Mouse (Mus musculus) testis, adult 2 months (tissue): ENCODE measurements around the gene Creb3l2. TPM values are rescaled to one million over a fixed set of nuclear protein-coding genes. Genes with fewer than 3 reads are reported as not detected.

Source experiments
- H3K27ac ChIP-seq: fragments of 200-500 bp; 2 replicates; pipeline ENCODE4 v1.5.1; 2012; ENCODE audit warnings: low read depth, low read length; ENCODE audit not compliant: control insufficient read depth, insufficient read depth
- H3K27me3 ChIP-seq: fragments of 200-500 bp; 2 replicates; pipeline ENCODE4 v1.6.1; 2012; ENCODE audit warnings: mild to moderate bottlenecking, low read length, moderate library complexity; ENCODE audit not compliant: control insufficient read depth, insufficient read depth
- H3K36me3 ChIP-seq: fragments of 200-500 bp; 2 replicates; pipeline ENCODE4 v1.6.1; 2012; ENCODE audit warnings: mild to moderate bottlenecking, low read length; ENCODE audit not compliant: control insufficient read depth, insufficient read depth
- H3K4me1 ChIP-seq: fragments of 200-500 bp; 2 replicates; pipeline ENCODE4 v1.6.1; 2012; ENCODE audit warnings: low read length; ENCODE audit not compliant: control insufficient read depth, insufficient read depth
- H3K4me3 ChIP-seq: fragments of 200-500 bp; 2 replicates; pipeline ENCODE4 v1.5.1; 2012; ENCODE audit warnings: low read depth, mild to moderate bottlenecking, low read length, moderate library complexity, mixed read lengths; ENCODE audit not compliant: control insufficient read depth
- CTCF ChIP-seq: fragments of 200-500 bp; IDR thresholded peaks from 2 replicates; pipeline ENCODE4 v1.5.1; 2012; ENCODE audit warnings: low read depth, mild to moderate bottlenecking, inconsistent platforms, low read length, moderate library complexity; ENCODE audit not compliant: control insufficient read depth, insufficient read depth, insufficient replicate concordance
- POLR2A ChIP-seq: fragments of 200-500 bp; IDR thresholded peaks from 2 replicates; pipeline ENCODE4 v1.6.1; 2012; ENCODE audit warnings: low read depth, mild to moderate bottlenecking, inconsistent platforms, low read length, moderate library complexity; ENCODE audit not compliant: control insufficient read depth
- polyA plus RNA-seq: library from polyadenylated mRNA; depleted of rRNA; stranded (reverse); fragments of >200 nt; gene quantifications from 2 replicates; pipeline ENCODE4 v1.2.3, GENCODE M21; 2012

The Creb3l2 gene
- polyA plus RNA-seq, 1 experiment: 2.1 TPM

DNA sequence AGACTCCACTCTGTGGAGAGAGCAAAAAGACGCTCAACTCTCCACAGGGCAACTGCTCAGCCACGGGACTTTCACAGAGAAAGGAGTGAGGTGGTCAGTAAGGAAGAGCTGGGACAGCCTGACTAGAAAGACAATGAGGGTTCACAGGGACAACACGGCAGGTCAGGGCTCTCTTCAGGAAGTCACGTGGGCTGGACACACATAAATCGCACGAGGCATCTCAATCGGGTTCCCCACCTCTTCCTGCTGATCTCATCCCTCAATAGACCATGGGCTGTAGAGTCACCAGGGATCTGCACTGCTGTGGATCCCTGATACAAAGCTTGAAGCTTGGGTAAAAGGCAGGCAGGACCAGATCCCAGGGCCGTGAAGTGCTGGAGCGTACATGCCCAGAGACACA, 88.3 kb downstream of the Creb3l2 start:
- H3K4me1 ChIP-seq: peaks cover 7% of the 10 kb centered on the region
- TF ChIP-seq POLR2A (no peak), CTCF (no peak)
- no peak overlapping the region for H3K27ac ChIP-seq
- H3K4me3 ChIP-seq: no peak overlapping the region
- no peaks in the 10 kb centered on the region for H3K27me3 ChIP-seq
- H3K36me3 ChIP-seq: no peaks in the 10 kb centered on the region

DNA sequence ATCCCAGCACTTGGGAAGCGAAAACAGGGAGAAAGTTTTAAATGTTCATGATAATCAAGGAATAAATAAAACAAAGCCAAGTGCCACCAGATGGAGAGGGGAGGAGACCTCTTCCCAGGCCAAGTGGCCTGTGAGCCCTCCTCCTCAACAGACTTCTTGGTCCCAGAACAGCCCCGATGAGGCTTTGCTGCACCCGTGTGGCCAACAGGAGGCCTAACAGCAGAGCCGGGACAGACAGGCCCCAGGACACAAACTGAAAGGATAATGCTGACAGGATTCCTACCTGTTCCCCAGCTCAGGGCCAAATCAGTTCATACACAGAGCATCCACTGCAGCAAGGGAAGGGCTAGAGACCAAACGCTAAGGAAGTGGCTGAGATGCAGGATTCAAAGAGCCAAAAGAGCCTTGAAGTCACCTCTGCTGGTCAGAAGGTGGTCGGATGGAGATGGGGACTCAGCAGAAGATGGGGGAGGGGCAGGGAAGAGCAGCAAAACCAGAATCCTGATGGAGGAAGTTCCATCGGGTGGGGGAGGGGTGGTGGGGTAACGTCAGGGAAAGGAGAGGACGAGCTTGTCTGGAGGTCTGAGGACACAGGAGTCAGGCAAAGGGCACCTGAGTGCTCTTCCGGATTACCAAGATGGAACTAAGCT, 90.1 kb downstream of the Creb3l2 start:
- H3K4me1 ChIP-seq: peaks cover 7% of the 10 kb centered on the region
- no peaks in the 10 kb centered on the region for H3K36me3 ChIP-seq
- H3K27me3 ChIP-seq: no peaks in the 10 kb centered on the region
- H3K27ac ChIP-seq: no peak overlapping the region
- no peak overlapping the region for H3K4me3 ChIP-seq
- peak; percentile 54; the same call in 1 of the 2 replicates for TF ChIP-seq CTCF
- no peak for TF ChIP-seq POLR2A

- no peak overlapping the region for H3K27ac ChIP-seq
- no peak overlapping the region for H3K4me3 ChIP-seq
- H3K27me3 ChIP-seq: no peaks in the 10 kb centered on the region
- H3K36me3 ChIP-seq: no peaks in the 10 kb centered on the region
- H3K4me1 ChIP-seq: peaks cover 7% of the 10 kb centered on the region
- TF ChIP-seq POLR2A: no peak
- no peak for TF ChIP-seq CTCF
Measured at GRCm38 (mm10) chr6:37350315-37350714, 91.6 kb downstream of the Creb3l2 start.

DNA sequence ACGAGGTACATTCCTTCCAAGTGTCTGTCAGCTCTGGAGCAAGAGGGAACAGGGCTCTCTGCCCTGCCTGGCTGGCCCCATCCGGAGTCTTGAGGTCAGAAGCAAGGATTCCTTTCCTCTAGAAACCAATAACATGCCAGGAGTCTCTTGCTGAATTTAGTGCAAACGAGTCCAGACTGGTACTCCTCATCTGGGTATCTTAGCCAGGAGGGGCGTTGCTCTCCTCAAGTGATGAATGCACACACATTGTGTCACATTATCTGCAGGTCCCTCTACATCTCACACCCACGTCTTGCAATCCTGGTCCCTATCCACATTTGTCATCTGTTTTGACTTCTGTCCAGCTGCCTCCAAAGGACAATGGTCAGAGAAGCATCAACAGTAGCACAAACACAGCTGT, 94.3 kb downstream of the Creb3l2 start:
- TF ChIP-seq CTCF (no peak), POLR2A (no peak)
- H3K4me1 ChIP-seq: peaks cover 7% of the 10 kb centered on the region
- no peaks in the 10 kb centered on the region for H3K36me3 ChIP-seq
- no peaks in the 10 kb centered on the region for H3K27me3 ChIP-seq
- H3K27ac ChIP-seq: no peak overlapping the region
- no peak overlapping the region for H3K4me3 ChIP-seq

DNA sequence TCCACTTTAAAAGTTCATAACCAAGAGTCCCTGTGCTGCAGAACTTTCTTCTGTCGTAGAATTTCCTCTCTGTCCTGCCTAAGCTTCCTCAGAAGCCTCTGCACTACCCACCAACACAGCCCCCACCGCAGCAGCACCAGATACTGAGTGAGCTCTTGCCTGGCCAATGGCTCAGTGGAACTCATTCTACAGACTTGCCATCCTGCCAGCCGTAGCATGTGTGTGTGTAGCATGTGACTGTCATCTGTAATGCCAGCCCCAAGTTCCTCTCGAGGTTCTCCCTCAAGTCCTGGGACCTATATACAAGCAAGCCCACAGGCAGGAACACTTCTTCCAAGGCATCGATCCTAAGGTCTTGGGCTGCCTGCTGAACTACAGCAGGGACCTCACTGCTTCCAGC, 103.9 kb downstream of the Creb3l2 start:
- H3K4me1 ChIP-seq: no peaks in the 10 kb centered on the region
- H3K4me3 ChIP-seq: no peak overlapping the region
- no peaks in the 10 kb centered on the region for H3K27me3 ChIP-seq
- H3K27ac ChIP-seq: no peak overlapping the region
- TF ChIP-seq POLR2A (no peak), CTCF (no peak)
- no peaks in the 10 kb centered on the region for H3K36me3 ChIP-seq

DNA sequence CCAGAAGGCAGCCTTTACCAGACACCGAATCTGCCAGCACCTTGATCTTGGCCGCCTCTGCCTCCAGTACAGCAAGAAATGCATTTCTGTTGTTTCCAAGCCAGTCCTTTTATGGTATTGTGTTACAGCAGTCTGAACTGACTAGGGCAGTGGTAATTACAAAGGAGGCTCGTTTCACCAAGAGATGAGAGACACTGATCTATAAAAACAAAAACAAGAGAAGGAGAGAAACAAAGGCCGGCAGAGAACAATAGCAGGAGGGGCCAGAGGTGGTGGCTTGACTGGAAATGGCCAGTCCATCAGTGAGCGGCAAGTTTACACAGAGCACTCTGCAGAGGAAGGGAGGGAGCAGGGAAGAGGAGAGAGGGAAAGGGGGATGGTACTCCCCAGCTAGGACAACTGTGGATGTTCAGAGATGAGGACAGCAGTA, 105.1 kb downstream of the Creb3l2 start:
- TF ChIP-seq CTCF (no peak), POLR2A (no peak)
- Histone ChIP-seq H3K36me3 (no peaks in the 10 kb centered on the region), H3K4me1 (no peaks in the 10 kb centered on the region), H3K27me3 (no peaks in the 10 kb centered on the region), H3K4me3 (no peak overlapping the region), H3K27ac (peak overlapping the region; percentile 12; the same call in 1 of the 2 replicates)

- TF ChIP-seq CTCF: no peak
- no peak for TF ChIP-seq POLR2A
Measured at GRCm38 (mm10) chr6:37336381-37336780, 105.6 kb downstream of the Creb3l2 start.

More at GRCm38 (mm10) chr6:37336381-37336780, 105.6 kb downstream of the Creb3l2 start:
- no peaks in the 10 kb centered on the region for H3K36me3 ChIP-seq
- H3K4me1 ChIP-seq: no peaks in the 10 kb centered on the region
- H3K27ac ChIP-seq: no peak overlapping the region
- H3K4me3 ChIP-seq: no peak overlapping the region
- no peaks in the 10 kb centered on the region for H3K27me3 ChIP-seq
